Mouse (Mus musculus) hindbrain, embryonic 13.5 days (tissue): ENCODE results near the gene Prkg1. TPM values are rescaled to one million over a fixed set of nuclear protein-coding genes. Genes with fewer than 3 reads are reported as not detected.
A peak's percentile ranks its signal among the peaks of the same experiment; 100 is the strongest.

ENCODE experiments used
- ATAC-seq: fragments of 200-750 bp; cut with Nextera tagmentation; 2 replicates; pipeline ENCODE4 v1.8.0; 2017; ENCODE audit warnings: moderate TSS enrichment; ENCODE audit not compliant: low FRiP score
- H3K27ac ChIP-seq: fragments of 300-500 bp; sonication (generic); 2 replicates; pipeline ENCODE4 v1.5.1; 2015; ENCODE audit warnings: inconsistent platforms, mild to moderate bottlenecking, moderate library complexity
- H3K27me3 ChIP-seq: fragments of 300-500 bp; sonication (generic); 2 replicates; pipeline ENCODE4 v1.6.1; 2015; ENCODE audit warnings: mild to moderate bottlenecking, inconsistent platforms
- H3K36me3 ChIP-seq: fragments of 300-500 bp; sonication (generic); 2 replicates; pipeline ENCODE4 v1.6.1; 2015; ENCODE audit warnings: mild to moderate bottlenecking, inconsistent platforms
- H3K4me1 ChIP-seq: fragments of 300-500 bp; sonication (generic); replicated peaks from 2 replicates; pipeline ENCODE4 v1.6.1; 2015; ENCODE audit warnings: inconsistent platforms
- H3K4me2 ChIP-seq: fragments of 300-500 bp; sonication (generic); 2 replicates; pipeline ENCODE4 v1.6.1; 2015; ENCODE audit warnings: inconsistent platforms, mild to moderate bottlenecking, moderate library complexity
- H3K4me3 ChIP-seq: fragments of 300-500 bp; sonication (generic); 2 replicates; pipeline ENCODE4 v1.5.1; 2015; ENCODE audit warnings: mild to moderate bottlenecking, inconsistent platforms
- H3K9ac ChIP-seq: fragments of 300-500 bp; sonication (generic); 2 replicates; pipeline ENCODE4 v1.6.1; 2015; ENCODE audit warnings: mild to moderate bottlenecking, inconsistent platforms
- H3K9me3 ChIP-seq: fragments of 300-500 bp; sonication (generic); 2 replicates; pipeline ENCODE4 v1.6.1; 2016; ENCODE audit warnings: inconsistent platforms
- WGBS: fragments of 180-500 bp; shearing (Covaris S2); methylation state at CpG from one replicate; pipeline ENCODE4 v1.1.7; 2015; 5-methylcytosine and 5-hydroxymethylcytosine counted together
- polyA plus RNA-seq: library from polyadenylated mRNA; unstranded; fragments of >200 nt; fragmentation: Nextera tagmentation; extraction: Ambion mirVana; gene quantifications from 2 replicates; pipeline ENCODE4 v1.2.1, GENCODE M21; 2015

Gene Prkg1
- polyA plus RNA-seq, 1 experiment from 2014 or later = 4.2 TPM

- Histone ChIP-seq H3K9ac (no peak overlapping the region), H3K4me3 (no peak overlapping the region), H3K4me1 (no peaks in the 10 kb centered on the region), H3K9me3 (no peaks in the 10 kb centered on the region), H3K27ac (no peak overlapping the region), H3K4me2 (no peak overlapping the region), H3K36me3 (no peaks in the 10 kb centered on the region), H3K27me3 (no peaks in the 10 kb centered on the region)
- no peak for ATAC-seq
- WGBS = 57% methylated on average over 8 of the region's 8 CpGs
Observed at GRCm38 (mm10) chr19:30676308-30676707, 1088.5 kb downstream of the Prkg1 start.

GRCm38 (mm10) chr19:30664269-30664668 lies 1100.6 kb downstream of the Prkg1 start:
- H3K4me3 ChIP-seq = no peak overlapping the region
- 11% methylated on average over 8 of the region's 8 CpGs for WGBS
- H3K27ac ChIP-seq = no peak overlapping the region
- H3K9me3 ChIP-seq = no peaks in the 10 kb centered on the region
- no peaks in the 10 kb centered on the region for H3K36me3 ChIP-seq
- H3K4me2 ChIP-seq = no peak overlapping the region
- H3K4me1 ChIP-seq = no peaks in the 10 kb centered on the region
- ATAC-seq = peak; percentile 43; the same call in 1 of the 2 replicates
- no peak overlapping the region for H3K9ac ChIP-seq
- no peaks in the 10 kb centered on the region for H3K27me3 ChIP-seq

GRCm38 (mm10) chr19:30642629-30643170 lies 1122.1 kb downstream of the Prkg1 start:
- WGBS = 38% methylated on average over 5 of the region's 5 CpGs
- no peaks in the 10 kb centered on the region for H3K36me3 ChIP-seq
- no peak for ATAC-seq
- no peaks in the 10 kb centered on the region; the same call in 1 of the 2 replicates for H3K4me1 ChIP-seq
- H3K9me3 ChIP-seq = no peaks in the 10 kb centered on the region
- no peak overlapping the region for H3K27ac ChIP-seq
- H3K27me3 ChIP-seq = no peaks in the 10 kb centered on the region
- no peak overlapping the region for H3K9ac ChIP-seq
- no peak overlapping the region for H3K4me2 ChIP-seq
- no peak overlapping the region for H3K4me3 ChIP-seq

- H3K9me3 ChIP-seq = no peaks in the 10 kb centered on the region
- no peaks in the 10 kb centered on the region for H3K36me3 ChIP-seq
- no peak overlapping the region for H3K9ac ChIP-seq
- ATAC-seq = peak; percentile 69; the same call in 1 of the 2 replicates
- H3K27ac ChIP-seq = no peak overlapping the region
- no peak overlapping the region for H3K4me3 ChIP-seq
- H3K4me2 ChIP-seq = no peak overlapping the region
- H3K27me3 ChIP-seq = no peaks in the 10 kb centered on the region
- H3K4me1 ChIP-seq = no peaks in the 10 kb centered on the region
- 71% methylated on average over 8 of the region's 8 CpGs for WGBS
Observed at GRCm38 (mm10) chr19:30637471-30637870, 1127.4 kb downstream of the Prkg1 start.

GRCm38 (mm10) chr19:30631051-30631450 lies 1133.8 kb downstream of the Prkg1 start:
- WGBS = 45% methylated on average over 3 of the region's 3 CpGs
- Histone ChIP-seq H3K36me3 (no peaks in the 10 kb centered on the region), H3K4me1 (no peaks in the 10 kb centered on the region), H3K27ac (no peak overlapping the region), H3K4me3 (no peak overlapping the region), H3K4me2 (no peak overlapping the region), H3K9ac (no peak overlapping the region), H3K27me3 (no peaks in the 10 kb centered on the region), H3K9me3 (no peaks in the 10 kb centered on the region)
- no peak for ATAC-seq

- H3K4me2 ChIP-seq = no peak overlapping the region
- H3K4me1 ChIP-seq = no peaks in the 10 kb centered on the region
- no peaks in the 10 kb centered on the region for H3K36me3 ChIP-seq
- H3K27me3 ChIP-seq = no peaks in the 10 kb centered on the region
- H3K9me3 ChIP-seq = no peaks in the 10 kb centered on the region
- 60% methylated on average over 7 of the region's 7 CpGs for WGBS
- H3K9ac ChIP-seq = no peak overlapping the region
- no peak overlapping the region for H3K27ac ChIP-seq
- ATAC-seq = no peak
- no peak overlapping the region for H3K4me3 ChIP-seq
Observed at GRCm38 (mm10) chr19:30626036-30626435, 1138.8 kb downstream of the Prkg1 start.

GRCm38 (mm10) chr19:30625391-30625790 lies 1139.4 kb downstream of the Prkg1 start:
- no peak overlapping the region for H3K27ac ChIP-seq
- no peaks in the 10 kb centered on the region for H3K4me1 ChIP-seq
- H3K27me3 ChIP-seq = no peaks in the 10 kb centered on the region
- H3K36me3 ChIP-seq = no peaks in the 10 kb centered on the region
- H3K4me2 ChIP-seq = no peak overlapping the region
- no peaks in the 10 kb centered on the region for H3K9me3 ChIP-seq
- ATAC-seq = no peak
- 72% methylated on average over 2 of the region's 2 CpGs for WGBS
- no peak overlapping the region for H3K4me3 ChIP-seq
- no peak overlapping the region for H3K9ac ChIP-seq

- no peak overlapping the region for H3K27ac ChIP-seq
- no peaks in the 10 kb centered on the region for H3K36me3 ChIP-seq
- H3K4me1 ChIP-seq = no peaks in the 10 kb centered on the region
- no peak overlapping the region for H3K4me3 ChIP-seq
- no peaks in the 10 kb centered on the region for H3K27me3 ChIP-seq
- no peaks in the 10 kb centered on the region for H3K9me3 ChIP-seq
- no peak for ATAC-seq
- 89% methylated on average over 7 of the region's 7 CpGs for WGBS
- H3K4me2 ChIP-seq = no peak overlapping the region
- no peak overlapping the region for H3K9ac ChIP-seq
Observed at GRCm38 (mm10) chr19:30623620-30624019, 1141.2 kb downstream of the Prkg1 start.

GRCm38 (mm10) chr19:30613150-30613865 lies 1151.5 kb downstream of the Prkg1 start:
- Histone ChIP-seq H3K4me3 (no peak overlapping the region), H3K4me1 (no peaks in the 10 kb centered on the region), H3K9ac (no peak overlapping the region), H3K9me3 (no peaks in the 10 kb centered on the region; the same call in 1 of the 2 replicates), H3K27ac (no peak overlapping the region), H3K27me3 (no peaks in the 10 kb centered on the region), H3K4me2 (no peak overlapping the region), H3K36me3 (no peaks in the 10 kb centered on the region)
- no peak for ATAC-seq
- WGBS = 87% methylated on average over 3 of the region's 3 CpGs

GRCm38 (mm10) chr19:30586366-30586765 lies 1178.5 kb downstream of the Prkg1 start:
- H3K27me3 ChIP-seq = no peaks in the 10 kb centered on the region
- H3K9me3 ChIP-seq = no peaks in the 10 kb centered on the region
- no peak for ATAC-seq
- WGBS = 81% methylated on average over 3 of the region's 3 CpGs
- no peak overlapping the region for H3K4me2 ChIP-seq
- H3K27ac ChIP-seq = no peak overlapping the region
- no peak overlapping the region for H3K4me3 ChIP-seq
- H3K36me3 ChIP-seq = no peaks in the 10 kb centered on the region
- H3K4me1 ChIP-seq = no peaks in the 10 kb centered on the region
- no peak overlapping the region for H3K9ac ChIP-seq

- Histone ChIP-seq H3K4me1 (no peaks in the 10 kb centered on the region), H3K9me3 (no peaks in the 10 kb centered on the region), H3K36me3 (no peaks in the 10 kb centered on the region), H3K27me3 (no peaks in the 10 kb centered on the region), H3K9ac (no peak overlapping the region), H3K4me2 (no peak overlapping the region), H3K4me3 (no peak overlapping the region), H3K27ac (no peak overlapping the region)
- 33% methylated on average over 6 of the region's 6 CpGs for WGBS
- no peak for ATAC-seq
Observed at GRCm38 (mm10) chr19:30564516-30564915, 1200.3 kb downstream of the Prkg1 start.

GRCm38 (mm10) chr19:30563876-30564275 lies 1201.0 kb downstream of the Prkg1 start:
- Histone ChIP-seq H3K9me3 (no peaks in the 10 kb centered on the region), H3K9ac (no peak overlapping the region), H3K4me3 (no peak overlapping the region), H3K27ac (no peak overlapping the region), H3K36me3 (no peaks in the 10 kb centered on the region), H3K4me1 (no peaks in the 10 kb centered on the region), H3K27me3 (no peaks in the 10 kb centered on the region), H3K4me2 (no peak overlapping the region)
- WGBS = 92% methylated on average over 3 of the region's 3 CpGs
- no peak for ATAC-seq

GRCm38 (mm10) chr19:30558024-30558423 lies 1206.8 kb downstream of the Prkg1 start:
- Histone ChIP-seq H3K27ac (no peak overlapping the region), H3K4me2 (no peak overlapping the region), H3K9me3 (no peaks in the 10 kb centered on the region), H3K9ac (no peak overlapping the region), H3K4me1 (peaks cover 4% of the 10 kb centered on the region; the same call in 1 of the 2 replicates), H3K27me3 (peaks cover 9% of the 10 kb centered on the region; the same call in 1 of the 2 replicates), H3K36me3 (no peaks in the 10 kb centered on the region), H3K4me3 (no peak overlapping the region)
- no peak for ATAC-seq
